Mouse (Mus musculus) liver, embryonic 14.5 days (tissue): Measurements from ENCODE around the gene Gm49337.

ENCODE experiments used
- CTCF ChIP-seq: IDR thresholded peaks from 2 replicates; pipeline ENCODE4 v1.5.1; 2016; ENCODE audit warnings: antibody characterized with exemption, low read depth, control low read depth
- EP300 ChIP-seq: IDR thresholded peaks from 2 replicates; pipeline ENCODE4 v1.6.1; 2016; ENCODE audit warnings: antibody characterized with exemption, low read depth

- TF ChIP-seq CTCF (no peak), EP300 (no peak)
These were observed 45.2 kb upstream of the Gm49337 start for GRCm38 (mm10) chr4:116127956-116128355.
